Mouse (Mus musculus): ENCODE data around the gene Ccdc85b. TPM values are rescaled to one million over a fixed set of nuclear protein-coding genes. Genes with fewer than 3 reads are reported as not detected.

The Ccdc85b gene
- polyA plus RNA-seq (2017; shearing (Covaris generic)) = 12.2 TPM

DNA sequence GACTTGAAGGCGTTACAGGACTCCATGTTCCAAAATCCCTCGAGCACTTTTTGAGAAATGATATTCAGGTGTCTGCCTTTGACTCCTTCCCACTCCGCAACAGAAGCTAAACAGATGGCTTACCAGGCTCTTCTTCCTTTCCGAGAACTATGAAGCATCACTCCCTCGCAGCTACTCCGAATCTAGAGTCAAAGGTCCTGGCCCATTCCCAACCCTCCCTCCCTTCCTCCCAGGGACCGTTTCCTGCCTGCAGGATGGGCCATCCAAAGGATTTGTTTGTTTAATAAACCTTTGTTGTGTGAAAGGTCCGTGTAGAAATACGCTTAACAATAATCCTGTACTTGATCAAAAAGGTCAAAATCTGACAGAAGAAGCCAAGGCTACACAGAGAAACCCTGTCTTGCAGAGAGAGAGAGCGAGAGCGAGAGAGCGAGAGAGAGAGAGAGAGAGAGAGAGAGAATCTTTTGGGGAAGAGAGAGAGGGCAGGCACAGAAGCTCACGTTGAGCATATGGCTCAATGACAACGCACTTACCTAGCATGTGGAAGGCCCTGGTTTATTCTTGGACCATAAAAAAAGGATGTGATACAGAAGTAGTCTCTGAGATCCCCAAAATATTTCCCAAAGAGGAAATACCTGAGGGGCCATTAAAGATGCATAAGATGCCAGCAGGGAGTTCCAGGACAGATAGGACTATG is at the start of gene Ccdc85b:
Gene Ccdc85b, minus strand, starts transcription at position 149 of the 697 bp plus-strand sequence.

DNA sequence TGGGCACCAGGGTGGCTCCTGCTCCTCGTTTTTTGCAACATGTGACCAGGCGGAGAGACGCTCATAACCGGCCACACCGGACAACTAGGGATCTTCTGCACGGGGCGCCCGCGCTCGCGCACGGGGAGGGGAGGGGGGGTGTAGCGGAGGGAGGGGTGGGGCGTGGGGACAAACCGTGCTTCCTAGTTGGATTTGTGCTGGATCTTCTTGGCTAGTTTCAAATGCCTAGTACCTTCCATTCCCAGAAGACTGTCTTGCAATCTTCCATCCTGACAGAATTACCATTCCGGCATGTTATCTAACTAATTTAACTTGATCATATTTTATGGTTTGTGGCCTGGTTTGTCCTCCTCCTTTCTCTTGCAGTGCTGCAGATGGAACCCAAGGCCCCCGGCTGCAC is 46.0 kb upstream of the Ccdc85b start, which contains the start of gene 1700020D05Rik:
Gene 1700020D05Rik, minus strand, starts transcription at position 101 of the 400 bp plus-strand sequence.

GRCm38 (mm10) chr19:5490313-5490897 is 32.7 kb upstream of the Ccdc85b start, which contains the start of gene Cfl1:
TSS of gene Cfl1 (plus strand) at chr19:5490455.

DNA sequence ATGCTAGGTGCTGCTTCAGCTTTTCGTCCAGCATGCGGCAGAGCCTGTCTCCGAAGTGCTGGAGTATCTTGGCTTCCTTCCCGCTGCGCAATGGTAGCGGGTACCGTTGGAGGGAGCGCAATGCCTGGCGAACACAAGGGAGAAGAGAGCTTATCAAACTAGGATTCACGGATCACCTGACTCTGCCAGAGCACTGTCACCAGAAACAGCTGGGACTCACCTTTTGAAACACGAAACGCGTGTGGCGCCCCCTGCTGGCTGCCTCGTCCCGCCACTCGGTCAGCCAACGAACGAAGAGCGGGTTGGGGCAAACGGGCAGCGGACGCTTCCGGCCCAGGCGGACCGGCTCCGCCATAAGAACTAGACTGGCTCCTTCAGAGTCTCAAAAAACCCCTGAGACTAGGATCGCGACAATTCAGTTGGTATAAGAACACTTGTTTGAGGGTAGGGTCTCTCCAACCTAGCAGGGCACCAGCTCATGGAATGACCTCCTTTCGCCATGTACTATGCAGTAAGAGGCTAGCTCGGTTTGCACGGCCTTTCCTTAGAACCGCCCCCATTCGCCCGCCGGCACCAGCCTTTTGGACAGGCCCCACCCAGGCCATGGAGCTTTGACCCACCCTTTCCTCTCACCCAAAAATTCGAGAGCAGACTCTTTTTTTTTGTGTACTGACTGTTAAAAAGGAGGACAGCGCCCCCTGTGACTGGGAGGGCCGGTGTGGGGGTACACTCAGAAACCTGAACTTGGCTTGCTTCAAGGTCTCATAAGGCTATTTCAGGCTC is 30.3 kb upstream of the Ccdc85b start, which contains the start of gene Mus81:
Gene Mus81, minus strand, starts transcription at position 635 of the 783 bp plus-strand sequence.

DNA sequence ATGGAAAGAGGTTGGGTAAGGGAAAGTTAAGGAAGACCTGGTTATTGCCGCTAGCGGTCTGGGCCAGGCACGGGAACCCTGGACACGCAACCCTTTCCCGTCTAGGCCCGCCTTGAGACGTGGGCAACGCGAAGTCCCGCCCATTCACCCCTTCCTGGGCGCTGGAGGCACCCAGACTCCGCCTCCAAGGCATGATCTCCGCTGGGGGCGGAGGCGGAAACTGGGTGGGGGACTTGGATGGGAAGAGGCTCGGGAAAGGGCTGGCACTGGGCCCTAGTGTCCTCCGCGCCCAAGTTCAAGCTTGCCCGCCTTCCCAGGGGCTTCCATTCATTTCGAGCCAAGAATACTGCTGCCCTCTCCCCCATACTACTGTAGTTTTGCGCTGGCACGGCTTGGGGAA is 16.0 kb upstream of the Ccdc85b start, which contains the start of gene Efemp2:
Gene Efemp2, plus strand, starts transcription at position 235 of the 400 bp plus-strand sequence.

DNA sequence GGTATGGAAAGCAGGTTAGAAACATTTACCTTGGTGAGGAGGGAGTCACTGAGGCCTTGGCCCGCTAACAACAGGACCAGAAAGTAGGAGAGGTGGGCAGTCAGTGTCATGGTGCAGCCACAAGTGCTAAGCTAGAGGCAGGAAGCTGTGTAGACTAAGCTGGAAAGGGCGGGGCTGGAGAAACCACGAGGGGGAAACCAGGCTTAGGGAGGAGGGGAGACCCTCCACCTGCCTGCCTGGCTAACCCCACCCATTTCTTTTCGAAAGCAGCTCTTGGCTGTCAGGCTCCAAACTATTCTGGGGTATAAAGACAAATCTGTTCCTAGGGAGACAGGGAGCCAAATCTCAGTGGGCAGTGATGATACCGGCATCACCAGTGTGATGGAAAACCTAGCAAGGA is 10.7 kb upstream of the Ccdc85b start, which contains the start of gene Ctsw:
Gene Ctsw, minus strand, starts transcription at position 134 of the 400 bp plus-strand sequence.

GRCm38 (mm10) chr19:5460465-5460911 is 2.8 kb upstream of the Ccdc85b start, which contains the start of gene Fibp:
TSS of gene Fibp (plus strand) at chr19:5460615.

GRCm38 (mm10) chr19:5447515-5448353 is 10.0 kb downstream of the Ccdc85b start, which contains the start of gene Fosl1:
TSS of gene Fosl1 (plus strand) at chr19:5447547.

DNA sequence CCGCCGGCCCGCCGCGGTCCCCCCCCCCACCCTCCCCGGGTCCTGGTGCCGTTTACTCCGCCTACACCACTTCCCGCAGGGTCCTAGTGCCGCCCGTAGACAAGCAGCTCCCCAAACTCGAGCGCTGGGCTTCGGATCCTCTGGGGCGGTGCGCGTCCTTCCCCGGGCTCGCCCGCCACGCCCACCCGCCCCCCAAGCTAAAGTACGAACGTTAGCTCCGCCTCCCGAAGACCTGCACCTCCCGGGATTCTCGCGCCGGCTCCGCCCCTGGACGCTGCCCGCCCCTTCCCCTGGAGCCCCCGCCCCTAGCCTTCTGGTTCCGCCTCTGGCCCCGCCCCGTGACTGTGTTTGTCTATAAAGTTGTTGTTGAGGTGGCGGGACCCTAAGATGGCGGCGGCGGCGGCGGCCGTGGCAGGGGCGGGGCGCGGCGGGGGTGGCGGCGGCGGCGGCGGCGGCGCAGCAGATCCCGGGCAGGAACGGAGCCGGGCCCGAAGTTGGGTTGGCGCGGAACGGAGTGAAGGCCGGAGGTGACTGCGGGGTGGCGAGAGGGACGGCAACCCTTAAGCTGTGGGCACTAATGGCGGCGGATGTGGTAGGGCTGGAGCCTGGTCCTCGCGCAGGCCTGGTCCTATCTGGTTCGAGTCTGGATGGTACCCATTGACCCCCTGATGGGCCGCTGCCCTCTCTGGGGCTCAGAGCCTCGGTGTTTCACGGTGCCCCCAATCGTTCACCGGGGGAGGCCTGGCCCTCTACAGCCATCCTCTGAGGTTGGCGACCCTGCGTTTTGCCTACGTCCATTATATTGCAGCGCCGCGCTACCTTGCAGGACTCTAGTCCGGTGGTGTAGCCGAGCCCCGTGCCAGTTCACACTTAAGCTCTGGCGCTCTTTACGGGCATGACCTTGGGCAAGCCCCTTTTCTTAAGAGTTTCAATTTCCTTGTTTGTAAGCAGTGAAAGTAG is 32.6 kb downstream of the Ccdc85b start, which contains the start of the genes Drap1 and AI837181:
Gene Drap1, minus strand, starts transcription at position 198 of the 960 bp plus-strand sequence.
Gene AI837181, plus strand, starts transcription at position 363 of the 960 bp plus-strand sequence.

Other genes with a start within 250 kb of the Ccdc85b start
- gene Pacs1, start 184.8 kb downstream of the Ccdc85b start, polyA plus RNA-seq (2017; shearing (Covaris generic)) = 134 TPM
- 354 TPM for gene Sf3b2, start 162.4 kb downstream of the Ccdc85b start, polyA plus RNA-seq (2017; shearing (Covaris generic))
- gene Gal3st3, start 159.6 kb downstream of the Ccdc85b start, polyA plus RNA-seq (2017; shearing (Covaris generic)) = 0.20 TPM
- not detected for gene Catsper1, start 122.2 kb downstream of the Ccdc85b start, polyA plus RNA-seq (2017; shearing (Covaris generic))
- gene Cst6, start 108.3 kb downstream of the Ccdc85b start, polyA plus RNA-seq (2017; shearing (Covaris generic)) = 0.91 TPM
- gene Eif1ad, start 91.2 kb downstream of the Ccdc85b start, polyA plus RNA-seq (2017; shearing (Covaris generic)) = 63.2 TPM
- gene Banf1, start 90.7 kb downstream of the Ccdc85b start, polyA plus RNA-seq (2017; shearing (Covaris generic)) = 304 TPM
- gene Sart1, start 69.2 kb downstream of the Ccdc85b start, polyA plus RNA-seq (2017; shearing (Covaris generic)) = 213 TPM
- gene Tsga10ip, start 55.4 kb downstream of the Ccdc85b start, polyA plus RNA-seq (2017; shearing (Covaris generic)) = 0.85 TPM
- 225 TPM for gene Drap1, start 32.9 kb downstream of the Ccdc85b start, polyA plus RNA-seq (2017; shearing (Covaris generic))
- gene AI837181, start 32.8 kb downstream of the Ccdc85b start, polyA plus RNA-seq (2017; shearing (Covaris generic)) = 42.6 TPM
- not detected for gene Fosl1, start 10.3 kb downstream of the Ccdc85b start, polyA plus RNA-seq (2017; shearing (Covaris generic))
- gene Fibp, start 2.7 kb upstream of the Ccdc85b start, polyA plus RNA-seq (2017; shearing (Covaris generic)) = 166 TPM
- gene Ctsw, start 10.6 kb upstream of the Ccdc85b start, polyA plus RNA-seq (2017; shearing (Covaris generic)) = 225 TPM
- 1.9 TPM for gene Efemp2, start 16.1 kb upstream of the Ccdc85b start, polyA plus RNA-seq (2017; shearing (Covaris generic))
- gene Mus81, start 30.5 kb upstream of the Ccdc85b start, polyA plus RNA-seq (2017; shearing (Covaris generic)) = 81.5 TPM
- gene Cfl1, start 32.6 kb upstream of the Ccdc85b start, polyA plus RNA-seq (2017; shearing (Covaris generic)) = 3,756 TPM
- gene 1700020D05Rik, start 45.9 kb upstream of the Ccdc85b start, polyA plus RNA-seq (2017; shearing (Covaris generic)) = not detected
- gene Snx32, start 52.6 kb upstream of the Ccdc85b start, polyA plus RNA-seq (2017; shearing (Covaris generic)) = 17.4 TPM
- gene Ovol1, start 102.8 kb upstream of the Ccdc85b start, polyA plus RNA-seq (2017; shearing (Covaris generic)) = not detected
- gene Ap5b1, start 110.1 kb upstream of the Ccdc85b start, polyA plus RNA-seq (2017; shearing (Covaris generic)) = 18.3 TPM
- gene Rnaseh2c, start 144.0 kb upstream of the Ccdc85b start, polyA plus RNA-seq (2017; shearing (Covaris generic)) = 127 TPM
- gene Kat5, start 152.3 kb upstream of the Ccdc85b start, polyA plus RNA-seq (2017; shearing (Covaris generic)) = 56.1 TPM
- gene Rela, start 179.6 kb upstream of the Ccdc85b start, polyA plus RNA-seq (2017; shearing (Covaris generic)) = 180 TPM
- gene Sipa1, start 205.8 kb upstream of the Ccdc85b start, polyA plus RNA-seq (2017; shearing (Covaris generic)) = 265 TPM
- 69.2 TPM for gene Map3k11, start 230.8 kb upstream of the Ccdc85b start, polyA plus RNA-seq (2017; shearing (Covaris generic))
- gene Pcnx3, start 231.0 kb upstream of the Ccdc85b start, polyA plus RNA-seq (2017; shearing (Covaris generic)) = 55.9 TPM
- 1.5 TPM for gene Kcnk7, start 246.5 kb upstream of the Ccdc85b start, polyA plus RNA-seq (2017; shearing (Covaris generic))

Data from CD4-positive, CD25-positive, alpha-beta regulatory T cell (primary cell).